Comparison of ENCODE assay signal across 8 mouse cellular contexts in genomic region chr9:77427292-77428114, GRCm38 (mm10).
DNase-seq lines count a peak whose midpoint lies in the region; ATAC-seq and TF ChIP-seq lines count a peak whose summit lies in the region.

No protein-coding gene starts in this region.

- CTCF ChIA-PET in Patski (lab: Charles Lee): no interaction called here

- H3K4me3 ChIP-seq in lung, embryonic 15.5 days: peak overlapping the region; percentile 6; the same call in 1 of the 2 replicates

- peak; percentile 75 for DNase-seq in Patski (ENCODE audit: low read depth, low spot score)
- peak; percentile 36 for DNase-seq in embryo, embryonic 11.5 days (ENCODE audit: low read depth, low spot score)
- DNase-seq in heart, adult 9 months (ENCODE audit: low spot score in 2 of 2): peak; percentile 32 to 40
- DNase-seq in kidney, adult 8-10 months: peak; percentile 53
- DNase-seq in ovary, postnatal 10 days (ENCODE audit: low spot score): peak; percentile 26
- DNase-seq in spleen, postnatal 14 days (ENCODE audit: low spot score in 2 of 2): no peak
- DNase-seq in right cerebral cortex, postnatal 14 days: no peak

- no peaks in the 10 kb centered on the region for H3K9me3 ChIP-seq in lung, embryonic 15.5 days

- TF ChIP-seq CTCF in Patski (IDR thresholded peaks at IDR 0.05): no peak

- peak overlapping the region; percentile 72 for H3K27ac ChIP-seq in lung, embryonic 15.5 days

- no peak overlapping the region for H3K9ac ChIP-seq in lung, embryonic 15.5 days

- peak; percentile 94 for ATAC-seq in Patski
- ATAC-seq in lung, embryonic 15.5 days (ENCODE audit: borderline replicate concordance, extremely low read depth, low FRiP score, low TSS enrichment): peak; percentile 81

- POLR2A ChIA-PET in Patski (lab: Charles Lee): interaction anchor here (1.5 kb wide), 1 partner anchor 46 kb away, joined by 3 read pairs; no protein-coding TSS in a partner anchor

- in situ Hi-C loops in Patski (cut with MboI; ENCODE audit: low pct_unique_long_range_greater_than_20kb): no loop called here

- H3K36me3 ChIP-seq in lung, embryonic 15.5 days: no peaks in the 10 kb centered on the region

- peaks cover 29% of the 10 kb centered on the region for H3K4me1 ChIP-seq in lung, embryonic 15.5 days

- H3K4me2 ChIP-seq in lung, embryonic 15.5 days: peak overlapping the region; percentile 45

- 17% methylated on average over 23 of the region's 23 CpGs for WGBS in lung, embryonic 15.5 days

- no peaks in the 10 kb centered on the region for H3K27me3 ChIP-seq in Patski
- H3K27me3 ChIP-seq in lung, embryonic 15.5 days: no peaks in the 10 kb centered on the region

Comparison
In these comparisons a context has a peak if more than half of its experiments do, and no peak if none do; other contexts are left out.
1. DNase-seq: peak in Patski (single experiment), embryo, embryonic 11.5 days (single experiment), heart, adult 9 months (2 of 2), kidney, adult 8-10 months (2 of 2) and ovary, postnatal 10 days (single experiment); none in spleen, postnatal 14 days (0 of 2) and right cerebral cortex, postnatal 14 days (single experiment).